Mouse (Mus musculus) bone marrow macrophage, adult 2 months (primary cell): ENCODE data around the gene Olfr1026. TPM values are rescaled to one million over a fixed set of nuclear protein-coding genes. Genes with fewer than 3 reads are reported as not detected.

Experiments
- H3K27ac ChIP-seq: 2 replicates; pipeline ENCODE4 v1.5.1; 2012; ENCODE audit warnings: low read depth, low read length; ENCODE audit not compliant: insufficient read depth
- H3K4me1 ChIP-seq: 2 replicates; pipeline ENCODE4 v1.6.1; 2012; ENCODE audit warnings: low read length; ENCODE audit not compliant: control insufficient read depth, insufficient read depth
- H3K4me3 ChIP-seq: 2 replicates; pipeline ENCODE4 v1.5.1; 2012; ENCODE audit warnings: mild to moderate bottlenecking, low read length, moderate library complexity; ENCODE audit not compliant: insufficient read depth
- CTCF ChIP-seq: IDR thresholded peaks from 2 replicates; pipeline ENCODE4 v1.5.1; 2012; ENCODE audit warnings: low read depth, mild to moderate bottlenecking, low read length, moderate library complexity
- POLR2A ChIP-seq: IDR thresholded peaks from 2 replicates; pipeline ENCODE4 v1.6.1; 2012; ENCODE audit warnings: mild to moderate bottlenecking, low read depth, low read length, borderline replicate concordance
- polyA plus RNA-seq: library from polyadenylated mRNA; stranded (reverse); fragments of >200 nt; gene quantifications from 2 replicates; pipeline ENCODE4 v1.2.4, GENCODE M21; 2012; ENCODE audit not compliant: missing spikeins, insufficient read depth, insufficient read length

Olfr1026 gene
- polyA plus RNA-seq = not detected in 2 replicates

GRCm38 (mm10) chr2:85921258-85921657, at the start of gene Olfr1026:
Olfr1026 (plus strand) TSS chr2:85921558.
- Histone ChIP-seq H3K4me1 (no peaks in the 10 kb centered on the region), H3K4me3 (no peak within 1 kb of the TSS), H3K27ac (no peak within 1 kb of the TSS)
- TF ChIP-seq CTCF (no peak), POLR2A (no peak)

GRCm38 (mm10) chr2:85885340-85885739, 36.0 kb upstream of the Olfr1026 start, which contains the start of gene Olfr1023:
Olfr1023 (plus strand) TSS chr2:85885640.
- Histone ChIP-seq H3K4me3 (no peak within 1 kb of the TSS), H3K27ac (no peak within 1 kb of the TSS), H3K4me1 (no peaks in the 10 kb centered on the region)
- TF ChIP-seq CTCF (no peak), POLR2A (no peak)

- H3K4me3 ChIP-seq = no peak within 1 kb of the TSS
- H3K27ac ChIP-seq = no peak within 1 kb of the TSS
- H3K4me1 ChIP-seq = no peaks in the 10 kb centered on the region
- TF ChIP-seq POLR2A (no peak), CTCF (no peak)
Observed at GRCm38 (mm10) chr2:85904952-85905351, 16.4 kb upstream of the Olfr1026 start, which contains the start of gene Olfr1024. Olfr1024 (minus strand) TSS chr2:85905052.

GRCm38 (mm10) chr2:85913197-85913596, 8.2 kb upstream of the Olfr1026 start:
- Histone ChIP-seq H3K4me3 (no peak overlapping the region), H3K4me1 (no peaks in the 10 kb centered on the region), H3K27ac (no peak overlapping the region)
- TF ChIP-seq POLR2A (no peak), CTCF (no peak)

GRCm38 (mm10) chr2:85914893-85915292, 6.5 kb upstream of the Olfr1026 start, which contains the start of gene Olfr1025-ps1:
Olfr1025-ps1 (plus strand) TSS chr2:85915193.
- Histone ChIP-seq H3K4me1 (no peaks in the 10 kb centered on the region), H3K27ac (no peak within 1 kb of the TSS), H3K4me3 (no peak within 1 kb of the TSS)
- no peak for TF ChIP-seq POLR2A
- TF ChIP-seq CTCF = no peak

- no peaks in the 10 kb centered on the region for H3K4me1 ChIP-seq
- TF ChIP-seq POLR2A = no peak
- no peak for TF ChIP-seq CTCF
Observed at GRCm38 (mm10) chr2:85950137-85950536, 28.8 kb downstream of the Olfr1026 start, which contains the start of gene Olfr1028. Olfr1028 (plus strand) TSS chr2:85950437.

GRCm38 (mm10) chr2:85973595-85973994, 52.2 kb downstream of the Olfr1026 start, which contains the start of gene Olfr1029:
Olfr1029 (plus strand) TSS chr2:85973895.
- no peak within 1 kb of the TSS for H3K27ac ChIP-seq
- TF ChIP-seq CTCF (no peak), POLR2A (no peak)
- H3K4me3 ChIP-seq = no peak within 1 kb of the TSS
- H3K4me1 ChIP-seq = no peaks in the 10 kb centered on the region

More at GRCm38 (mm10) chr2:85950137-85950536, 28.8 kb downstream of the Olfr1026 start, which contains the start of gene Olfr1028:
- no peak within 1 kb of the TSS for H3K4me3 ChIP-seq
- H3K27ac ChIP-seq = no peak within 1 kb of the TSS

Other genes starting within 250 kb of the Olfr1026 start
- gene Olfr1006, start 242.8 kb upstream of the Olfr1026 start, polyA plus RNA-seq = not detected in 2 replicates
- gene Olfr1008, start 232.1 kb upstream of the Olfr1026 start, polyA plus RNA-seq = not detected in 2 replicates
- gene Olfr1009, start 206.1 kb upstream of the Olfr1026 start, polyA plus RNA-seq = not detected in 2 replicates
- gene Olfr1012, start 158.8 kb upstream of the Olfr1026 start, polyA plus RNA-seq = not detected in 2 replicates
- not detected in 2 replicates for gene Olfr1013, start 154.5 kb upstream of the Olfr1026 start, polyA plus RNA-seq
- gene Olfr1014, start 148.8 kb upstream of the Olfr1026 start, polyA plus RNA-seq = not detected in 2 replicates
- not detected in 2 replicates for gene Olfr1015, start 139.5 kb upstream of the Olfr1026 start, polyA plus RNA-seq
- not detected in 2 replicates for gene Olfr1016, start 119.0 kb upstream of the Olfr1026 start, polyA plus RNA-seq
- gene Olfr1018, start 103.1 kb upstream of the Olfr1026 start, polyA plus RNA-seq = not detected in 2 replicates
- gene Olfr1019, start 76.1 kb upstream of the Olfr1026 start, polyA plus RNA-seq = not detected in 2 replicates
- not detected in 2 replicates for gene Olfr1020, start 74.5 kb upstream of the Olfr1026 start, polyA plus RNA-seq
- not detected in 2 replicates for gene Olfr1022, start 53.0 kb upstream of the Olfr1026 start, polyA plus RNA-seq
- not detected in 2 replicates for gene Olfr1023, start 35.9 kb upstream of the Olfr1026 start, polyA plus RNA-seq
- not detected in 2 replicates for gene Olfr1024, start 16.5 kb upstream of the Olfr1026 start, polyA plus RNA-seq
- not detected in 2 replicates for gene Olfr1025-ps1, start 6.4 kb upstream of the Olfr1026 start, polyA plus RNA-seq
- gene Olfr1028, start 28.9 kb downstream of the Olfr1026 start, polyA plus RNA-seq = not detected in 2 replicates
- not detected in 2 replicates for gene Olfr1029, start 52.3 kb downstream of the Olfr1026 start, polyA plus RNA-seq
- 0.24 TPM in 1 of 2 replicates, not detected in the other for gene Olfr1030, start 57.7 kb downstream of the Olfr1026 start, polyA plus RNA-seq
- gene Olfr1031, start 68.7 kb downstream of the Olfr1026 start, polyA plus RNA-seq = not detected in 2 replicates
- gene Olfr1032, start 84.0 kb downstream of the Olfr1026 start, polyA plus RNA-seq = not detected in 2 replicates
- not detected in 2 replicates for gene Olfr1033, start 99.1 kb downstream of the Olfr1026 start, polyA plus RNA-seq
- not detected in 2 replicates for gene Olfr1034, start 124.3 kb downstream of the Olfr1026 start, polyA plus RNA-seq
- gene Olfr1036, start 152.4 kb downstream of the Olfr1026 start, polyA plus RNA-seq = not detected in 2 replicates
- gene Olfr1037, start 165.8 kb downstream of the Olfr1026 start, polyA plus RNA-seq = not detected in 2 replicates
- not detected in 2 replicates for gene Olfr1039, start 214.4 kb downstream of the Olfr1026 start, polyA plus RNA-seq
- gene Olfr1040, start 225.2 kb downstream of the Olfr1026 start, polyA plus RNA-seq = not detected in 2 replicates
- 0.16 TPM in 1 of 2 replicates, not detected in the other for gene Olfr1042, start 240.3 kb downstream of the Olfr1026 start, polyA plus RNA-seq
- gene Olfr1043, start 246.0 kb downstream of the Olfr1026 start, polyA plus RNA-seq = not detected in 2 replicates